Comparison of ENCODE assay signal across 14 mouse cellular contexts in the genomic region with DNA sequence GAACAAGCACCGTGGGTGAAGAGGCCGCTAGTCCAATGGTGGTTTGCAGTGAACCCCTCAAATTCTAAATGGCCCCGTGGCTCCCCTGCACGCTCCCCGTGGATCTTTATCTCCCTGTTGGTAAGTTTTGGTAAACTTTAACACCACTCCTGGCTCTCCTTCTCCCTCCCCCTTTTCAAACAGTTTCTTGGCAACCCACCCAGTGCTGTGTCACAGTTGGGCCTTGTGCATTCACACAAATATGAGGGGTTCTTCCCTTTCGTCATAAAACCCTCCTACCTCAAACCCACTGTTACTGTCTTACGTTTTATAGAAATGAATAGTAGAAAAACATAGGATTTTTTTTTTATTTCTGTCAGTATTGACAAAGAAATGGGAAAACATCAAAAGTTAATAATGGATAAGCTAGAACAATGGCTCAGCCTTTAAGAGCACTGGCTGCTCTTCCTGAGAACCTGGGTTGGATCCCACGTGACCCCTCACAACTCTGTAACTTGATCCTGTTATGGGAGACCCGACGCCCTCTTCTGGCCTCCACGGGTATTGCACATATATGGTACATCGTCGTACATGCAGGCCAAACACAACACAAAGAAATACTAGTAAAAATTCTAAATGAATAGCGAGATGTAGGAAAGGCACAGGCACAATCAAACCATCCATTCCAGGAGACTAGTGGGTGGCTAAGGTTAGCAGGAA.
DNase-seq lines count a peak whose midpoint lies in the region; ATAC-seq and TF ChIP-seq lines count a peak whose summit lies in the region.
"Had no signal": no experiment of that assay in that cellular context is flagged by ENCODE, and none has a peak within 500 bp of the region (broad histone marks: within the 10 kb centered on the region; RNA-seq: fewer than 3 reads in every experiment).

No protein-coding gene starts in this region.

- H3K4me3 ChIP-seq in liver, adult 2 months (ENCODE audit: insufficient read depth, low read depth, low read length), result no peak overlapping the region
- no peak overlapping the region for H3K4me3 ChIP-seq in liver, embryonic 11.5 days (ENCODE audit: low read depth, low read length)
- H3K4me3 ChIP-seq: limb, embryonic 13.5 days; midbrain, embryonic 12.5 days had no signal

- no peak overlapping the region for H3K27ac ChIP-seq in liver, adult 2 months (replicated peaks; ENCODE audit: insufficient read depth, low read depth, low read length)
- no peak overlapping the region for H3K27ac ChIP-seq in liver, embryonic 11.5 days (ENCODE audit: low read depth, low read length)
- H3K27ac ChIP-seq: limb, embryonic 13.5 days; midbrain, embryonic 12.5 days had no signal

- TF ChIP-seq POLR2A in liver, adult 2 months (IDR thresholded peaks at IDR 0.05; ENCODE audit: extremely low read depth, insufficient read depth, low read length), result no peak

- peak; percentile 53 for TF ChIP-seq CTCF in liver, adult 2 months (IDR thresholded peaks at IDR 0.05; ENCODE audit: low read depth, low read length)

- no peaks in the 10 kb centered on the region for H3K36me3 ChIP-seq in liver, adult 2 months (ENCODE audit: control insufficient read depth, insufficient read depth, low read length)
- H3K36me3 ChIP-seq in liver, embryonic 11.5 days (ENCODE audit: control insufficient read depth, insufficient read depth, low read length), result no peaks in the 10 kb centered on the region
- H3K36me3 ChIP-seq: limb, embryonic 13.5 days; midbrain, embryonic 12.5 days had no signal

- no peaks in the 10 kb centered on the region for H3K27me3 ChIP-seq in liver, adult 2 months (ENCODE audit: control insufficient read depth, insufficient read depth, low read length)
- no peaks in the 10 kb centered on the region for H3K27me3 ChIP-seq in liver, embryonic 11.5 days (replicated peaks; ENCODE audit: control insufficient read depth, insufficient read depth, low read length)
- H3K27me3 ChIP-seq: limb, embryonic 13.5 days; midbrain, embryonic 12.5 days had no signal

- no peaks in the 10 kb centered on the region for H3K79me2 ChIP-seq in liver, adult 2 months (ENCODE audit: control insufficient read depth, insufficient read depth, low read length)

- WGBS in liver, adult 2 months, result 64% methylated on average over 14 of the region's 14 CpGs
- WGBS in liver, embryonic 11.5 days, result 68% methylated on average over 14 of the region's 14 CpGs

- no peak for ATAC-seq in liver, embryonic 11.5 days (replicated peaks; ENCODE audit: low FRiP score)

- DNase-seq in embryo, embryonic 10.5 days (ENCODE audit: low spot score), result peak; percentile 26
- DNase-seq in embryo, embryonic 9.5 days (ENCODE audit: extremely low spot score), result no peak
- DNase-seq in liver, adult 2 months (ENCODE audit: extremely low read depth, low read depth, low spot score), result peak; percentile 62
- no peak for DNase-seq in liver, embryonic 11.5 days (ENCODE audit: low spot score)
- DNase-seq in R1 (ENCODE audit: low read depth, low spot score), result peak; percentile 89
- peak; percentile 16 for DNase-seq in naive thymus-derived CD4-positive, alpha-beta T cell, adult 2 months (ENCODE audit: low read depth)
- DNase-seq in left cerebral cortex, adult 18-20 months (ENCODE audit: low spot score in 2 of 2), result no peak
- DNase-seq in left cerebral cortex, adult 11 months (ENCODE audit: low spot score), result no peak
- DNase-seq: adrenal gland, postnatal 14 days; cerebellum, postnatal 25 days; gastrocnemius, postnatal 36 days; kidney, postnatal 10 days had no signal

- no peak overlapping the region for H3K4me2 ChIP-seq in liver, embryonic 11.5 days
- H3K4me2 ChIP-seq: limb, embryonic 13.5 days; midbrain, embryonic 12.5 days had no signal

- no peaks in the 10 kb centered on the region for H3K9me3 ChIP-seq in liver, embryonic 11.5 days (ENCODE audit: control insufficient read depth, low read length)
- H3K9me3 ChIP-seq: limb, embryonic 13.5 days; midbrain, embryonic 12.5 days had no signal

- peaks cover 3% of the 10 kb centered on the region; the same call in 1 of the 2 replicates for H3K4me1 ChIP-seq in liver, adult 2 months (ENCODE audit: control insufficient read depth, insufficient read depth, low read length)
- H3K4me1 ChIP-seq in liver, embryonic 11.5 days (replicated peaks; ENCODE audit: control insufficient read depth, insufficient read depth, low read length), result no peaks in the 10 kb centered on the region
- H3K4me1 ChIP-seq: midbrain, embryonic 12.5 days had no signal

- no peak overlapping the region for H3K9ac ChIP-seq in liver, adult 2 months (ENCODE audit: low read depth, low read length)
- H3K9ac ChIP-seq in liver, embryonic 11.5 days (ENCODE audit: low read depth, low read length), result no peak overlapping the region
- H3K9ac ChIP-seq: limb, embryonic 13.5 days; midbrain, embryonic 12.5 days had no signal

Comparison
In these comparisons a context has a peak if more than half of its experiments do, and no peak if none do; other contexts are left out.
1. DNase-seq: peak in embryo, embryonic 10.5 days (single experiment), liver, adult 2 months (single experiment), R1 (single experiment) and naive thymus-derived CD4-positive, alpha-beta T cell, adult 2 months (single experiment); none in embryo, embryonic 9.5 days (single experiment), liver, embryonic 11.5 days (single experiment), left cerebral cortex, adult 18-20 months (0 of 2) and left cerebral cortex, adult 11 months (single experiment).